Mouse (Mus musculus): ENCODE results near the gene Klhl21. TPM values are rescaled to one million over a fixed set of nuclear protein-coding genes. Genes with fewer than 3 reads are reported as not detected.

Klhl21 gene
- total and polyA plus RNA-seq, 2 experiments from 2014 or later, result 4.1 to 13.2 TPM

- Histone ChIP-seq H3K27me3 (ENCODE audit: insufficient read depth, low read length) (no peaks in the 10 kb centered on the region), H3K9me3 (ENCODE audit: low read length) (no peaks in the 10 kb centered on the region), H3K27ac (ENCODE audit: low read depth, low read length) (peak overlapping the region; percentile 77), H3K9ac (replicated peaks; ENCODE audit: low read length, poor library complexity, severe bottlenecking) (peak overlapping the region; percentile 71), H3K4me2 (ENCODE audit: low read depth, low read length, poor library complexity, severe bottlenecking) (peak overlapping the region; percentile 55), H3K4me1 (ENCODE audit: insufficient read depth, low read length) (peaks cover 10% of the 10 kb centered on the region; the same call in 1 of the 2 replicates), H3K36me3 (ENCODE audit: insufficient read depth, low read length) (peaks cover 7% of the 10 kb centered on the region), H3K4me3 (ENCODE audit: low read depth, low read length) (peak overlapping the region; percentile 97)
- WGBS, result 3% methylated on average over 13 of the region's 13 CpGs
- DNase-seq (ENCODE audit: low spot score) (no peak), ATAC-seq (ENCODE audit: low FRiP score) (no peak)
- TF ChIP-seq CTCF (IDR thresholded peaks at IDR 0.05), result no peak
Measured at GRCm38 (mm10) chr4:151996951-151997222, 11.7 kb upstream of the Klhl21 start.

GRCm38 (mm10) chr4:151997701-151998100, 10.9 kb upstream of the Klhl21 start:
- peaks cover 10% of the 10 kb centered on the region; the same call in 1 of the 2 replicates for H3K4me1 ChIP-seq (ENCODE audit: insufficient read depth, low read length)
- no peak overlapping the region for H3K4me3 ChIP-seq (ENCODE audit: low read depth, low read length)
- DNase-seq (ENCODE audit: low spot score) (no peak), ATAC-seq (ENCODE audit: low FRiP score) (no peak)
- no peak for TF ChIP-seq CTCF (IDR thresholded peaks at IDR 0.05)
- no peak overlapping the region for H3K9ac ChIP-seq (replicated peaks; ENCODE audit: low read length, poor library complexity, severe bottlenecking)
- no peaks in the 10 kb centered on the region for H3K9me3 ChIP-seq (ENCODE audit: low read length)
- H3K36me3 ChIP-seq (ENCODE audit: insufficient read depth, low read length), result no peaks in the 10 kb centered on the region
- WGBS, result 69% methylated on average over 3 of the region's 3 CpGs
- no peaks in the 10 kb centered on the region for H3K27me3 ChIP-seq (ENCODE audit: insufficient read depth, low read length)
- no peak overlapping the region for H3K27ac ChIP-seq (ENCODE audit: low read depth, low read length)
- no peak overlapping the region for H3K4me2 ChIP-seq (ENCODE audit: low read depth, low read length, poor library complexity, severe bottlenecking)

- 71% methylated on average over 3 of the region's 3 CpGs for WGBS
Measured at GRCm38 (mm10) chr4:151999481-151999880, 9.1 kb upstream of the Klhl21 start.

GRCm38 (mm10) chr4:152000906-152001305, 7.7 kb upstream of the Klhl21 start:
- 48% methylated on average over 4 of the region's 4 CpGs for WGBS
- no peak overlapping the region for H3K9ac ChIP-seq (replicated peaks; ENCODE audit: low read length, poor library complexity, severe bottlenecking)
- ATAC-seq (ENCODE audit: low FRiP score) (no peak), DNase-seq (ENCODE audit: low spot score) (no peak)
- no peaks in the 10 kb centered on the region for H3K27me3 ChIP-seq (ENCODE audit: insufficient read depth, low read length)
- no peaks in the 10 kb centered on the region for H3K9me3 ChIP-seq (ENCODE audit: low read length)
- H3K36me3 ChIP-seq (ENCODE audit: insufficient read depth, low read length), result no peaks in the 10 kb centered on the region
- TF ChIP-seq CTCF (IDR thresholded peaks at IDR 0.05), result no peak
- H3K4me3 ChIP-seq (ENCODE audit: low read depth, low read length), result no peak overlapping the region
- 0 out of 2 replicates have a peak, but pooled peaks cover 5% of the 10 kb centered on the region for H3K4me1 ChIP-seq (ENCODE audit: insufficient read depth, low read length)
- H3K27ac ChIP-seq (ENCODE audit: low read depth, low read length), result no peak overlapping the region
- H3K4me2 ChIP-seq (ENCODE audit: low read depth, low read length, poor library complexity, severe bottlenecking), result no peak overlapping the region

More at GRCm38 (mm10) chr4:151999481-151999880, 9.1 kb upstream of the Klhl21 start:
- no peak overlapping the region for H3K9ac ChIP-seq (replicated peaks; ENCODE audit: low read length, poor library complexity, severe bottlenecking)
- no peak overlapping the region for H3K4me3 ChIP-seq (ENCODE audit: low read depth, low read length)
- H3K36me3 ChIP-seq (ENCODE audit: insufficient read depth, low read length), result no peaks in the 10 kb centered on the region
- H3K27me3 ChIP-seq (ENCODE audit: insufficient read depth, low read length), result no peaks in the 10 kb centered on the region
- ATAC-seq (ENCODE audit: low FRiP score), result no peak
- 0 out of 2 replicates have a peak, but pooled peaks cover 6% of the 10 kb centered on the region for H3K4me1 ChIP-seq (ENCODE audit: insufficient read depth, low read length)
- TF ChIP-seq CTCF (IDR thresholded peaks at IDR 0.05), result no peak
- H3K4me2 ChIP-seq (ENCODE audit: low read depth, low read length, poor library complexity, severe bottlenecking), result no peak overlapping the region
- H3K9me3 ChIP-seq (ENCODE audit: low read length), result no peaks in the 10 kb centered on the region
- no peak for DNase-seq (ENCODE audit: low spot score)
- H3K27ac ChIP-seq (ENCODE audit: low read depth, low read length), result no peak overlapping the region

GRCm38 (mm10) chr4:152001335-152001734, 7.3 kb upstream of the Klhl21 start:
- ATAC-seq (ENCODE audit: low FRiP score), result no peak
- H3K4me2 ChIP-seq (ENCODE audit: low read depth, low read length, poor library complexity, severe bottlenecking), result no peak overlapping the region

GRCm38 (mm10) chr4:152002063-152002462, 6.5 kb upstream of the Klhl21 start:
- no peak for ATAC-seq (ENCODE audit: low FRiP score)
- Histone ChIP-seq H3K36me3 (ENCODE audit: insufficient read depth, low read length) (no peaks in the 10 kb centered on the region), H3K27me3 (ENCODE audit: insufficient read depth, low read length) (peaks cover 9% of the 10 kb centered on the region; the same call in 1 of the 2 replicates), H3K9me3 (ENCODE audit: low read length) (no peaks in the 10 kb centered on the region), H3K27ac (ENCODE audit: low read depth, low read length) (no peak overlapping the region), H3K4me1 (ENCODE audit: insufficient read depth, low read length) (0 out of 2 replicates have a peak, but pooled peaks cover 5% of the 10 kb centered on the region), H3K4me3 (ENCODE audit: low read depth, low read length) (no peak overlapping the region), H3K9ac (replicated peaks; ENCODE audit: low read length, poor library complexity, severe bottlenecking) (no peak overlapping the region), H3K4me2 (ENCODE audit: low read depth, low read length, poor library complexity, severe bottlenecking) (no peak overlapping the region)
- DNase-seq (ENCODE audit: low spot score), result no peak
- WGBS, result 88% methylated on average over 3 of the region's 3 CpGs
- no peak for TF ChIP-seq CTCF (IDR thresholded peaks at IDR 0.05)

More at GRCm38 (mm10) chr4:152001335-152001734, 7.3 kb upstream of the Klhl21 start:
- H3K4me3 ChIP-seq (ENCODE audit: low read depth, low read length), result no peak overlapping the region
- DNase-seq (ENCODE audit: low spot score), result no peak
- H3K27me3 ChIP-seq (ENCODE audit: insufficient read depth, low read length), result 0 out of 2 replicates have a peak, but pooled peaks cover 2% of the 10 kb centered on the region
- H3K9me3 ChIP-seq (ENCODE audit: low read length), result no peaks in the 10 kb centered on the region
- no peak overlapping the region for H3K27ac ChIP-seq (ENCODE audit: low read depth, low read length)
- H3K9ac ChIP-seq (replicated peaks; ENCODE audit: low read length, poor library complexity, severe bottlenecking), result no peak overlapping the region
- H3K36me3 ChIP-seq (ENCODE audit: insufficient read depth, low read length), result no peaks in the 10 kb centered on the region
- TF ChIP-seq CTCF (IDR thresholded peaks at IDR 0.05), result peak; percentile 24
- H3K4me1 ChIP-seq (ENCODE audit: insufficient read depth, low read length), result 0 out of 2 replicates have a peak, but pooled peaks cover 5% of the 10 kb centered on the region
- 64% methylated on average over 4 of the region's 4 CpGs for WGBS

Measured in midbrain, postnatal 0 days (tissue).